Mouse (Mus musculus): ENCODE data around the gene Tgfb1.

The Tgfb1 gene

DNA sequence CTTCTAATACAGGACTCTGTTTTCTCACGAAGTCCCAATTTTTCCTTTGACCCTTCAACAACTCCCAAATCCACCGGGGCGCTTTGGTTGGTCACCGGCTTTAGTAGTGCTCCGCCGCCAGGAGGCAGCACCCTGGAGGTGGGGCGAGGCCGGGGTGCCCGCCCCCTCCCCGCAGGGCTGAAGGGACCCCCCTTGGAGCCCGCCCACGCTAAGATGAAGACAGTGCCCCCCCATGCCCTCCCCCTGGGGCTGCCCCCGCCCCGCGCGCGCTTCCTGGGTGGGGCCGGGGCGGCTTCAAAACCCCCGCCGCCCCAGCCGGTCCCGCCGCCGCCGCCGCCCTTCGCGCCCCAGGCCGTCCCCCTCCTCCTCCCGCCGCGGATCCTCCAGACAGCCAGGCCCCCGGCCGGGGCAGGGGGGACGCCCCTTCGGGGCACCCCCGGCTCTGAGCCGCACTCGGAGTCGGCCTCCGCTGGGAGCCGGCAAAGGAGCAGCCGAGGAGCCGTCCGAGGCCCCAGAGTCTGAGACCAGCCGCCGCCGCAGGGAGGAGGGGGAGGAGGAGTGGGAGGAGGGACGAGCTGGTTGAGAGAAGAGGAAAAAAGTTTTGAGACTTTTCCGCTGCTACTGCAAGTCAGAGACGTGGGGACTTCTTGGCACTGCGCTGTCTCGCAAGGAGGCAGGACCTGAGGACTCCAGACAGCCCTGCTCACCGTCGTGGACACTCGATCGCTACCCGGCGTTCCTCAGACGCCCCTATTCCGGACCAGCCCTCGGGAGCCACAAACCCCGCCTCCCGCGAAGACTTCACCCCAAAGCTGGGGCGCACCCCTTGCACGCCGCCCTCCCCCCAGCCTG, at the start of gene Tgfb1:
TSS of gene Tgfb1 (plus strand) at position 323 of the 852 bp plus-strand sequence.
- DNase-seq (ENCODE audit: low spot score in 2 of 2), result peak; percentile 90 to 92

DNA sequence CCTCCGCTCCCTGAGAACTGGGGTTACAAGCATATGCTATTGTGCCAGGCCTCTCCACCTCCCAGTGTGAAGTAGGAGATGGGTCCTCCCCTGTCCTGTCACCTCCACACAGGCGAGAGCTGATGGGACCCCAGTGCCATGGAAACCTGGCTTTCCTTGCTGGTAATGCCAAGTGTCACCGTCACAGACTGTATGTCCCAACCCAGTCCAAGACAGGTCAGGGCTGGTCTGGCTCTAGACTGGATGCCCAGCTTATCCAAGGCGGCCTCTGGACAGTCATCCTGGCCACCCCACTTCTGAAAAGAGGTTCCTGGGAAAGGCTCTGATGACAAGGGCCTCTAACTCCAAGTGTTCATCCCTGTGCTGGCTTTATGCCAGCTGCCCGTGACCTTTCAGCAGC, 49.7 kb upstream of the Tgfb1 start:
- DNase-seq (ENCODE audit: low spot score in 2 of 2), result no peak

DNA sequence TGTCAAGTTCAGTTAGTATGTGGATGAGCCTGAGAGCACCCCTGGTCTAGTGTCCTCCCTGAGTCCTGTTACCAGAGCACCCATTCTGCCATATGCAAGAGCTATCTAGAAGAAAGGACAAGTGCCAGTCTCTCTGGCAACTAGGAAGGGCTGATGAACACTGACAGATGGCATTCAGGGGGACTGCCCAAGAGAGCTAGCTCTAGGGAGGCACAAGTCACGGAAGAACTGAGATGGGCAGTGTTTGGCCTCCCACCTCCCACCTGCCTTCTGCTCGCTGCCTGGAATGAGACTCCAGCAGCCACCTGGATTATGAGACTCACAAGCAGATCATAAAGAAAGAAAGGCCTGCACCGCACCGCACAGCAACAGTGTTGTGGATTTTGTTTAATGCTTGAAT, 47.0 kb upstream of the Tgfb1 start:
- DNase-seq (ENCODE audit: low spot score in 2 of 2), result no peak

DNA sequence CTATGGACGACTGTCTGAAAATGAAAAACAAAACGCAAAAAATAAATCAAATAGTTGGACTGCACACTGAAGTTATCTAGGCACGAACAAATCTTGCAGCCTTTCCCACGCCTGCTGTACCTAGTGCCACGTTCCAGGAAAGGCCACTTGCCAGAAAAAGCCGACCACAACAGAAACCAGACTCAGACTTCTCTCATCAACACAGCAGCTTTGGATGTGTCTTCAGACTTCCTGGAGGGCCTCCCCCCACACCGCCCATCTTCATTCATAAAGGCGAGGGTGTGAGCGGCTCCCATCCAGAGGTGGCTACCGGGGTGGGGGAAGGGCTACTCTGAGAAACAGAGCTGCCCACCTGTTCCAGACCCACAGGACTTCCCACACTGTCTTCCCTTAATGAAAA, 42.7 kb upstream of the Tgfb1 start:
- DNase-seq (ENCODE audit: low spot score in 2 of 2), result no peak

DNA sequence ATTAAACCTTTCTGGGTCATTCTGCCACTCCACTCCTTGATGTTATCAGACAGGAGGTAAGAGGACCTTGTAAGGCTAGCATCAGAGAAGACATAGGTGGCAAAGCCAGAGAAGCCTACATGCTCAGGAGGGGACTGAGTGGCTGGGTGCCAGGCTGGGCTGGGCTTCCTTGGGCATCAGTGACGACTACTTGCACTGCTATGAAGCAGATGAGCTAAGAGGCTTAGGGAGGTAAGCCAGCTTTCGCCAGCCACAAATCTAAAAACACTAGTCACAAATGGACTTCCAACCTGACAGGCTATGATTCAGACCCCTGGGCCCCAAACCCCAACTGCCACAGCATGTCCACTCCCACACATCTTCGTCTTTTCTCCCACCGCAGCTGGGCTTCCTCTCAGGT, 42.2 kb upstream of the Tgfb1 start:
- no peak for DNase-seq (ENCODE audit: low spot score in 2 of 2)

DNA sequence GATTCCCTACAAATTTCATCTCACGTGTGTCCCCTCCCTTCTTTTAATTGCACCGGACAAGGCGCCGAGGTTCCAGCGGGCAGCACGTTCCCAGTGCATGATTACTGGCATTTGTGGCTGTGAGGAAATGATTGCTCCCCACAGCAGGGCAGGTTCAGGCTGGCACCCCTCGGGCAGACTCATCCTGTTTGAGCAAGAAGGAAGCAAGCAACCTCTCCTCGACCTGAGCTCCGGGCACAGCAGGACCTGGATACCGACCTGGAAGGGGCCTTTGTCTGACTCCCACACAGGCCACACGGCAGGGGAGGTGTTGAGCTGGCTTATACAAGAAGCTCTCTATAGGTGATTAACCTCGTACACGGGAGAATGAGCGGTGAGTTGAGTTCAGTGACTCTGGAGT, 41.7 kb upstream of the Tgfb1 start:
- DNase-seq (ENCODE audit: low spot score in 2 of 2), result peak in 1 of 2 experiments; percentile 33

DNA sequence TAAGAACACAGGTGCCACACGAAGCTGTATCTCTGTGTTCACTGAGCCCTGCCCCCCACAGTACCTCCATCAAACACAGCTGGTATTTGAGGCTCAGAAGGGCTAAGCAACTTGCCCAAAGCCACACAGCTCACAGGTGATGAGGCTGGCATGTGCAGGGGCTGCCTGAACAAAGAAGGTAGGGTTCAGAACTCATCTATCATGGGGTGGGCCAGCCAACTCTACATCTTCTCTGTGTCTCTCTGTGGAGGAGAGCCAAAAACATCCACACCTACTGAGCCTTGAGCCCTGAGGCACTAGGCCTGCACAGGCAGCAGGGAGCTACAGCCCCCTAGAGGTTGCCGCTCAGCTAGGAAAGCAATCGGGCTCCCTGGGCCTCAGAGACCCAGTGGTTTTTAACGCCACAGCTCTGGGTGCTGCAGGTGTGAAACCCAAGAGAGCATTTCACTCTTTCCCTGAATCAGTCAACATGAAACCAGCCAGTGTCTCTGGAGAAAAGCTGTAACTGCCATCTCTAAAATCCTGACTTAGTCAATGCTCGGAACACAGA, 39.2 kb upstream of the Tgfb1 start:
- peak; percentile 75 to 83 for DNase-seq (ENCODE audit: low spot score in 2 of 2)

DNA sequence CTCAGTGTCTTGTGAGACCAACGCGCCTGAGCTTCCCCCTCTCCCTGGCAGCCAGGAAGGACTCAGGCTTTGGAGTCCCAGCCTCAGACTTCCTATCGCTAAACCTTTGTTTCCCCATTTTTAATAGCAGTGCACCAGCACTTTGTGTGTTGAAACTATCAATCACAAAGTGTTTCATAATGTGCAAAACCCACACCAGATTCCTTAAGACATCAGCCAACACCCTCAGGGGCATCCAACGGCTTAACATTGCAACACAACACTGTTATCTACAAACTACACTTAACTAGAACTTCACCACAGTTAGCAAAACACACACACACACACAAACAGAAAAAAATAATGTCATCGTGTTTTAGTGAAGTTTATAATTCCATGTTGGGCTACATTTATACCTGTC, 37.0 kb upstream of the Tgfb1 start:
- DNase-seq (ENCODE audit: low spot score in 2 of 2), result no peak

DNA sequence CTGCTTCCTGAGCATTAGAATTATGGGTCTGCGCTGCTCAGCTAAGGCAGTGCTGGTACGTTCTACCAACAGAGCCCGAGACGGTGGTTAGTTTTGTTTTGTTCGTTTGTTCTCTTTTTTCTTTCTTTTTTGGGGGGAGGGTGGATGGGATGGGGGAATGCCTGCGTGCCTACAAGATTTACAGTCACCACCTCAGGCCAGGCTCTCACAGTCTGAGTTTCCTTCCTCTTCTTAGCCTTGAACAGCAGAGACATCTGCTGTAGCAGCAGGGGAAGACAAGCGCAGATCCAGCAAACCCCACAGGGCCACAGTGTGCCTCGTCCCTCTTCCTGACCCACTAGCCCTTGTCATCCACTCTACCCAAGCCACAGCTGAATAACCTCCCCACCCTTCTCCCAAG, 35.5 kb upstream of the Tgfb1 start:
- DNase-seq (ENCODE audit: low spot score in 2 of 2), result peak in 1 of 2 experiments; percentile 42

DNA sequence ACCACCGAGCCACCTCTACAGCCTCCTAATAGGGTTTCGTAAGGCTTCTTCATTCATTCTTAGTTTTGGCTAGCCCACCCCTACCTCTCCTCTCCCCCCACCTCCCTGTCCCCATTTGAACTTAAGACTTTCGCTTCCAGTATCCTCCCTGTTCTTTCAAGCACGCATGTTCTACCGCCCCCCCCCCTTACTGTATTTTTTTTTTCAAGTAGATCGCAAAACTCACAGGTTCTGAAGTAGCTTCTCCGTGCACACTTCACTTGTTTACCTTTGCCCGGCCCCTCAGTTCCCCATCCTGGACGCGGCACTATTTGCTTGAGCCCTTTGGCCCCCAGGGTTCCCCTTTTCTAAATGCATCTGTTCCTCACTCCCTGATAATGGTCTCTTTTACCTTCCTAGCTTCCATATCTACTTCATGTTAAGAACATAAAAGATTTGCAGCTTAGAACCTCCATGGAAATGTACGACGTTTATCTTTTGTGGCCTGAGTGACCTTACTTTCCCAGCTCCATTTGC, 34.5 kb upstream of the Tgfb1 start:
- no peak for DNase-seq (ENCODE audit: low spot score in 2 of 2)

DNA sequence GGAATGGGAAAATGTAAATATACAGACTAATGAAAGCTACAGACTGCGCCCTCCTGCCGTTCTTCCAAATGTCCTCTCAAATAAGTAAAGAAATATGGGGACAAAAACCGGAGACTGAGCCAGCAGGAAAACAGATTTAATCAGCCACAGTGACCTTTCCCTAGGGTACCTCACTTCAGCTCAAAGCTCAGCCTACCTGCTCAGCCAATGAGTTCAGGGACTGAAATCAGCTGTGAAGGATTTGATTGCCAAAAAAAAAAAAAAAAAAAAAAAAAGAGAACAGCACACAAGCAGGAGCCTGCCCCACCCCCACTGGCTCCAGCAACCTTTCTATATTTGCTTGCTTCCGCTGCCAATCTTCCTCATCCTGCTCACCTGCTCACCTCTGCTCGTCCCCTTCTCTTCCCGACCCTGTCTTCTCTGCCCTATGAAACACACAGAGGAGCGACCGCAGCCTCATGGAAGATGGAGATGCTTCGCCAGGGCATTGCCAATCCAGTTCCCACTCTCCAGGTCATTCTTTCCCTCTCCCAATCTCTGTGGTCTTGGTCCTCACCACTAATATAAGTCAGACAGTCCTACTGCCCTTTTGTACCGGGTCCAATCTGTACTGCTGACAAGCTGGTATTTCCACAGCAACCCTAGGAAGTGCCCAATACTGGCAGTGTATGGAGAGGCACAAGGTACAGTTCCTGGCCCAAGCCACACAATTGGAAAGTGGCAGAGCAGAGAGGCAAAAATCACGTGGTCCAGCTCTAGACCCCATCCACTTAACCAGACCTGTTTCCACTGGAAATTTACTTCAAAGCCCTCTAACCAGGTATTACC, 31.0 kb upstream of the Tgfb1 start:
- no peak for DNase-seq (ENCODE audit: low spot score in 2 of 2)

DNA sequence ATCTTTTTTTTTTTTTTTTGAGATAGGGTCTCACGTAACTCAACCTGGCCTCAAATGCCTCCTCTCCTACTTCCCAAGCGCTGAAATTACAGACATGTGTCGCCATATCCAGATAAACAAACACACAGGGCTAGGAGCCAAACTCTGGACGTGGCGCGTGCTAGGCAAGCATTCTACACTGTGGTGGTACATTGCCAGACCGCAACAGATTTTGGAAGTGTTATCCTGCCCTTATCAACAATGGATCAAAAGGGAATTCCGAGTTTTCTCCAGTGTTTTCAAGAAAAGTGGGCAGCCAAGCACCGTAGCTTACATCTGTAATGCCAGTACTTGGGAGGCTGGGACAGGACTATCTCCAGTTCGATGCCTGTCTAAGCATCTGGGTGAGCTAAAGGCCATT, 29.0 kb upstream of the Tgfb1 start:
- DNase-seq (ENCODE audit: low spot score in 2 of 2), result no peak

DNA sequence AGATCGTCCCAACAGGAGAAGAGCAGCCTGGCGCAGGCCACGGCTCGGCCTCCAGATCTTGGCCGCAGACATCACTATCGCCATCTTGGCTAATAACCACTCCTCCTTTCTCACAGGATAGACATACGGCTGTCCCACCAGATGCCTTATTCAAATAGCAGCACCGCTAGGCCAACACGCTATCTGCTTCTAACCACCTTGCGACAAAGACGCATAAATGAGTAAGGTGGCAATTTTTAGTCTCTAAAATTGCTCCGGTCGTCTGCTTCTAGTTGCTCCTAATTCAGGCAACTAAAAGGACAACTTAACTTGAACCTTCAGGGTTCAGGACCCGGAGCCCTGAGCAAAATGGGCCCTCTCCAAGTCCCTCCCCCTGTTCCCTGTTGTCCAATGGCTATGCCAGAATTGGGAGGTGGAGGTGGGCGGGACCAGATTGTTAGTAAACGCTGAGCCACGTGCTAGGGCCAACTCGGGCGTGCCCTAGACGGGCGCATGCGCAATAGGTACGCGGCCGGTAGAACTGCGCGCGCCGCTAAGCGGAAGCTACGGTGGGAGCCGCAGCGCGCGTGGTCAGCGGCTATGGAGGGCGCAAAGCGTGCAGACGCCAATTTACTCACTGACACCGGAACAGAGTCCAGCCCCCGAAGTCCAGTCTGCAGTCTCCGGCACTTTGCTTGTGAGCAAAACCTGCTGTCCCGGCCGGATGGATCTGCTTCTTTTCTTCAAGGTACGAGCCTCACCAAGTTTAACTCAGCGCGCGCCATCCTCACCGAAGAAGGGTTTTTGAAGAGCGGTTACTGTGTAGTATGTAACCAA, 27.9 kb upstream of the Tgfb1 start, which contains the start of the genes Bckdha and Exosc5:
TSS of gene Bckdha (minus strand) at position 325 of the 816 bp plus-strand sequence.
TSS of gene Exosc5 (plus strand) at position 508 of the 816 bp plus-strand sequence.
- peak; percentile 97 to 99 for DNase-seq (ENCODE audit: low spot score in 2 of 2)

DNA sequence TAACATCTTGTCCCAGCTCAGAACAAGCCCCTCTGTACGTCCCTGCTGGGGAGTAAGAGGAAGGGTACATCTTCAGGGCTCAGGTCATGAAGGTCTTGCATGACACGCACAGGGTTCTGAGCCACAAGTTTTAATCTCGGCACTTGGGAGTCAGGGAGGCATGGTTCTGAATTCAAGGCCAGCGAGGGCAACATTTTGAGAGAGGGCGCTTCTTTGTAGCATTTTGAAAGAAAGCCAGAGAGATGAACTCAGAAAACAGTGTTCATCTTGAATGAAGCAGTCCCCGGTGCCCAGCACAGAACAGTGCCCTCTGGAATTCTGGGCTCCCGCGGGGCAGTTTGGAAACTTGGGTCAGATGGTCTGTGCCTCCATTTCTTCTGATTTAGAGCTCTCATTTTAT, 20.4 kb upstream of the Tgfb1 start:
- DNase-seq (ENCODE audit: low spot score in 2 of 2), result no peak

DNA sequence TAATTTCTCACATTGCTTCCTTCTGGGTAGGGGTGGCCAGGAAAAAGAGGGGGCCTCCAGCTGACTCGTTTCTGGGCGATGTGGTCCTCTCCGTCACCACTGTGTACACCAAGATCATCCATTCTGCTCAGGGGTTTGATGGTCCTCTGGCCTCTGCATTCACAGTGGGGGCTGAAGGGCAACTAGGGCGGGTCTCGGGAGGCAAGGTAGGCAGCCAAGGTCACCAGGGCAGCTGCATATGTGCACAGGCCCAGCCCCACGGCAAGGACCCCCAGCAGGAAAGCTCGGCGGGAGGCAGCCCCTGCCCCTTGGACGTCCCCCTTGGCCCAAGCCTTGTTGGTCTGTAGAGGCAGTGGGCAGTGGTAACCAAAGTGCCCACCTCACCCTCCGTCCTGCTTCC, 17.6 kb upstream of the Tgfb1 start:
- DNase-seq (ENCODE audit: low spot score in 2 of 2), result no peak

DNA sequence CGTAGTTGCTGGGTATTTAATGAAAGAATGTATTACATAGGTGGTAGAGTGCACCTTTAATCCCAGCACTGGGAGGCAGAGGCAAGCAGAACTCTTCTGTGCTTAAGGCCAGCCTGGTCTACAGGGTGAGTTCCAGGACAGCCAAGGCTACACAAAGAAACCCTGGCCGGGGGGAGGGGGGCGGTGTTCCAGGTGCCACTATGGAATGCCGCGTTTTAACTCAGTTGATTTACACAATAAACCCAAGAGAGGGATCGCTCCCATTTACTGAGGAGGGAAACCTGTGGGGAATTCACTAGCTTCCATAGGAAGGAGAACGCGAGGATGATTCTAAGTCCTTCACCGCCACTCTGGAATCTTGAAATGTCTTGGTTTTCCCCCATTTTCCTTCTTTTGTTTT, 17.2 kb upstream of the Tgfb1 start:
- DNase-seq (ENCODE audit: low spot score in 2 of 2), result no peak

DNA sequence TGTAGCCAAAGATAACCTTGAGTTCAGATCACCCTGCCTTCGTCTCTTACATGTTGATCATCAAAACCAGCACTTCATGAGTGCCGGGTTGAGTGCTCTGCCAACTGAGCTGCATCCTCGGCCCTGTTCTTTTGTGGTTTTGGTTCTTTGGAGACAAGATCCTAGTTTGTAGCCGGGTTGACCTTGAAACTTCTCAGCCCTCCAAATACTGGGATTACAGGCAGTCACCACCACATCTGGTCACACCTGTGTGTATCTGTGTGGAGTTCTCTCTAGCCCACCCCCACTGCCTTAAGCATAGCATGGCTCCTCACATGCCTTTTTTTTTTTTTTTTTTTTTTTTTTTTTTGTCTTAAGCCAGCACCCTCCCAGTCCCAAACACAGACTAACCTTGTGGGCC, 16.7 kb upstream of the Tgfb1 start:
- DNase-seq (ENCODE audit: low spot score in 2 of 2), result no peak

DNA sequence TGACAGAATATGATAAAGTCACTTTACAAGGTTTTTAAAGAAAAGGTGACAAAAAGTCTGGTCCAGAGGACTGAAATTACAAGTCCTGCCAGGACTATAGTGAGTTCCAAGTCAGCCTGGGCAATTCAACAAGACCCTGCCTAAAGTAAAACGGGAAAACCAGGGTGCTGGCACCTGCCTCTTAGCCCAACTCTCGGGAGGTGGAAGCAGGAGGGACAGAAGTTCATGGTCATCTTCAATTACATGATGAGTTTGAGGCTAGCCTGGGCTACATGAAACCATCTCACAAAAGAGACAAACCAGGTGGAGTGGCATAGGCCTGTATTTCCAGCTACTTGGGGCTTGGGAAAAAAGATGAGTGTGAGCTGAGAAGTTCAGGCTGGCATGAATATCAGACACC, 15.1 kb upstream of the Tgfb1 start:
- DNase-seq (ENCODE audit: low spot score in 2 of 2), result no peak

DNA sequence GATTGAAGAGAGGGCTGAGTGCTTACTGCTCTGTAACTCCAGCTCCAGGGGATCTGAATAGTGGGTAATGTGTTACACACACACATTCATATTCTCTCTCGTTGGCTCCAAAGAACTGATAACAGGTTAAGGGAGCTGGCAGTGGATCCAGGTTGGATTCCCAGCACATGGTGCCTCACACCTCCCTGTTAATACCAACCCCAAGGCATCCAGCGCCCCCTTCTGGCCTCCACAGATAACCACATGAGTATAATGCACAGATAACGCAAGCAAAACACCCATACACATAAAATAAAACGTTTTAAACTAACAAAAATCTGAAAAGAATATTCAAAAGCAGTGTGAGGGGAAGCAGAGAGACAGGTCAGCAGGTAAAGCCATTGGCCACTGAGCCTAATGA, 14.4 kb upstream of the Tgfb1 start:
- no peak for DNase-seq (ENCODE audit: low spot score in 2 of 2)

DNA sequence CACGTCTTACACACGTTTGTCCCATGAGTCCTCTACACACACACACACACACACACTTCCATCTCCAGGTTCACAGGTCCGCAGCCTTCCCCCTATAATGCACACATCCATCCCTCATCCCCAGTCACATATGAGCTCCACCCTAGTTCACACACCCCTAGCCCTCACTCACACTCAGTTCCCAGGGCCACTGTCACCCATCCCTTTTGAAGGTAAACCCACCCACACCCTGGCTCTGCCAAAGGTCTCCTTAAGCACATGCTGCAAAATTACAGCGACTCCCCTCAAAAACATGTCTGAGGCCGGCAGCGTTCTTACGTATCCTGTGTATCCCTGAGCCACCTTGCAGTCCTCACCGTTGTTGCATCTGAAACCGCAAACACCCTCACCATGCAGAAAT, 12.5 kb upstream of the Tgfb1 start:
- DNase-seq (ENCODE audit: low spot score in 2 of 2), result no peak

DNA sequence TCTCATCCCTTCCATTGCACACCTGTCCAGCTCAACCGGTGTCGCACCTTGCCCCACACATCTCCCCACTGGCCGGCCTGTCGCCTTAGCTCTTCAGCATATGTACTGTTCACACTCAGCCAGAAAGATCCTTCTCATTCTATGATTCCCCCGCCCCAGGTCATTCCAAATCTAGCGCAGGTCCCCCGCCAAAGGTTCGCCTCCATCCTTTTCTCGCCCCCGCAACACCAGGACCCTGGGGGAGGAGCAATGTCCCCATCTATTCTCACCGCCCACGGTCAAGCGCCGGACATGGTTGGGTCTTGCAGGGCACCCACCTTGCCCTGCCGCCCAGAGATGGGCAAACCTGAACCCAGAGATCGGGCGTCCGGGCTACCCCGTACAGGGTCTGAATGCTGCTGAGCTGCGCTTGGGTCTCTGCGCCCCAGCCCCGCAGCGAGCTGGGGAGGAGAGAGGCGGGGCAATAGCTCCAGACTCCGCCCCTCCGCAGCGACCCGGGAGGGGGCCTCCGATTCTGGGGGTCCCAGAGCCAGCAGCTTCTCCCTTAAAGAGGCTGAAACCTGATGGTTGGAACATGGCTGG, 12.0 kb upstream of the Tgfb1 start, which contains the start of gene Tmem91:
TSS of gene Tmem91 (minus strand) at position 448 of the 582 bp plus-strand sequence.
- no peak for DNase-seq (ENCODE audit: low spot score in 2 of 2)

Measured in thymus, postnatal 10 days (tissue).